Mouse (Mus musculus) kidney, postnatal 10 days (tissue): Measurements from ENCODE around the gene Ttll1.
"Not testable (repeated sequence)": the region's sequence is repeated elsewhere in the genome, so short reads cannot be mapped to it uniquely, and the experiment has no call there.

ENCODE experiments used
- DNase-seq: peaks from one replicate; pipeline ENCODE4 v3.0.0; 2021; ENCODE audit warnings: mixed read lengths

The Ttll1 gene

DNA sequence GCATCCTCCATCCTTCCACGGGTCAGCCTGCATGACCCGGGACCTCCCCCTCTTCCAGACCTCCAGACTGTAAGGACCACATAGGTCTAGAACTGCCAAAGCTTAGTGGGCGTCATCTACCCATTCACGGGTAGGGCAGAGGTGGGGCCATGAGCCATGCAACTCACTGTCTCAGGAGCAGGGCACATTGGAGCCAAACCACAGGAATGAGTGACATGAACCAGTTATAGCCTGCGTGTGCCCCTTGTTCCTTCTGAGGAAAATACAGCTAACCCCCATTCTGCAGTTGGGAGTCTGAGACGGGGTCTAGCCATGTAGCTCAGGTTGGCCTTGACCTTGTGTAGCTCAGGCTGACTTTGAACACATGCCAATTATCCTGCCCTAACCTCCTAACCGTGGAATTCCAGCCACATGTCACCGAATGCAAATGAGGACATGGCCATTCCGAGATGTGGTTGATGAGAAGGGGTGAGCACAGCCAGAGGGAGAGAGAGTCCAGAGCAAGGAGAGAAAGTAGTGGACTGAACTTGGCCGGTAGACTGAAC lies 29.4 kb downstream of the Ttll1 start:
- no peak for DNase-seq

- DNase-seq: no peak
Measured at GRCm38 (mm10) chr15:83479818-83480217, 30.9 kb downstream of the Ttll1 start.

DNA sequence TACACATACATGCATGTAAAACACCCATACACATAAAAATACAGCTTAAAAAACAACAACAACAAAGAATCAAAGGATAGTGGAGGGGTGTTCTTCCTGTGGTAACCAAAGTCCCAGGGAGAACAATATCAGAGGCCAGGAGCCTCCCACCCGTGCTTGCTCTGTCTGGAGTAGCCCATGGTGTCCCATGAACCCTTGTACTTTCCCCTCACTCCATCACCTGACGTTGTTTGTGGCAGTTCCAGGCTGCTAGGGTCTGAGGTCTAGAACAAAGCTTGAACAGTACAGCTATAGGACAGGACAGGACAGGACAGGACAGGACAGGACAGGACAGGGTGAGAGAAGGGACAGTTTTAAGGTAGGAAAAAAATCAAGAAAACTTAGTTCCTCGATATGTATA lies 32.6 kb downstream of the Ttll1 start:
- DNase-seq: no peak

DNA sequence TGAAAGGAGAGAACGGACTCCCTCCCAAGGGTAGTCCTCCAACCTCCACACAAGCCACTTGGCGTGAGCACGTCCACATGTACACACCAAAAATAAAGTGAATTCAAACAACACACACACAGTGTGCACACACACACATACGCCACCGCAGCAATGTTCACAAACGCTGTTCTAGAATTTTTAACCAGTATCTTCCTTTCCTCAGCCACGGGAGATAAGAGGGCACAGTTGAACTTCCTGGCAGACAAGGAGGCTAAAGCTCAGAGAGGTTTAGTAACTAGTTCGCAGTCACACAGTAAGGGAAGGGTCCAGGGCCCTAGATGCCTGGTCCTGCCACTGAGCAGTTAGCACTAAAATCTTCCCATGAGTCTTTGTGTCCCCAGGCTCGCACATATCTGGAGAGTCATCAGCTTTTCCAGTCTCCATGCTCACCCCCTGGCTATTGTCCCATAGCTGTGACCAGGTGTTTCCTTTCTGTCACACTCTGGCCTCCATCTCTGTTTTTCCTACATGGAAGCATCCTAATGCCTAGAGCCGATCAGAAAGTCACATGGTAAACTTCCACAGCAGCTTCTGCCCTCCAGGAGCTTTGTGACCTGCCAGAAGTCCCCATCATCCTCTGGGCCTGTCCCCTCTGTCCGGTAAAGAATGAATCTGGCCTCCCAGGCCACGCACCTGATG lies 34.0 kb downstream of the Ttll1 start:
- peak; percentile 32 for DNase-seq

GRCm38 (mm10) chr15:83474466-83474836 lies 36.2 kb downstream of the Ttll1 start:
- peak; percentile 42 for DNase-seq

DNA sequence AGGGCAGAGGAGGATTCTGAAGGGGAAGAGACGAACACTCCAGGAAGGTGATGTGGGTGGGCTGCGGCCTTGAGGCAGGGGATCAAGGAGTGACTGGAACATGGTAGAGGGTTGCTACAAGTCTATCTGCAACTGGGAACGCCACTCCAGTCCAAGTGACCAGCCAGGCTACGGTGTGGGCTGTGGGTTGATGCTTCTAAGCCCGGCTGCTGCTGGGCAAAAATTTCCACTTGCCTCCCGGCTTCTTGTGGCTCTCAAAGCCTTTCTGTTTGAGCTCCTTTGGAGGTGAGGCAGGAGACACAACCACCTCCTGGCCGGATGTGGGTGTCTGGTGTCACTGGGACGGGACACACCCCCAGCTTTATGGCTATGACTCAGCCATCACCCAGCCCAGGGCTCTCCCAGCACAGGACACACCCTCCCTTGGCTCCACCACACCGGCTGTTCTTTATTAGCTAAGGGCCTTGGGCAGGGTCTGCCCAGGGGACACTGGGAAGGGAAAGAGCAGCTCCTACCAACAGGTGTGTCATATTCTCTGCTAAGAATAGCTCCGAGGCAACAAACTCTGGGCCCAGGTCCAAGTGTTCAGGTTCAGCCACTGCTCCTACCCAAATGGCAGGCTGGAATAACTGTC lies 36.7 kb downstream of the Ttll1 start:
- DNase-seq: peak; percentile 52

DNA sequence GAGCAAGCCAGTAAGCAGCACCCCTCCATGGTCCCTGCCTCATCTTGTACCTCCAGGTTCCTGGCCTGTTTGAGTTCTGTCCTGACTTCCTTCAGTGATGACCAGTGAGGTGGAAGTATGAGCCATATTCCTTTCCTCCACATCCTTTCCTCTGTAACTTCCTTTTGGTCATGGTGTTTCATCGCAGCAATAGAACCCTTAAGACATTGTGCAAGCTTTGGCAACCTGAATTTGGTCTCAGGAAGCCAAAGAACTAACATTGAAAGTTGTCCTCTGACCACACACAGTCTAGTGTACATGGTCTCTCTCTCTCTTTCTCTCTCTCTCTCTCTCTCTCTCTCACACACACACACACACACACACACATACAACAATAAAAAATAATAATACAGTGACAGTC lies 37.4 kb downstream of the Ttll1 start:
- DNase-seq: no peak

- DNase-seq: peak; percentile 56
Measured at GRCm38 (mm10) chr15:83471476-83471875, 39.2 kb downstream of the Ttll1 start.

DNA sequence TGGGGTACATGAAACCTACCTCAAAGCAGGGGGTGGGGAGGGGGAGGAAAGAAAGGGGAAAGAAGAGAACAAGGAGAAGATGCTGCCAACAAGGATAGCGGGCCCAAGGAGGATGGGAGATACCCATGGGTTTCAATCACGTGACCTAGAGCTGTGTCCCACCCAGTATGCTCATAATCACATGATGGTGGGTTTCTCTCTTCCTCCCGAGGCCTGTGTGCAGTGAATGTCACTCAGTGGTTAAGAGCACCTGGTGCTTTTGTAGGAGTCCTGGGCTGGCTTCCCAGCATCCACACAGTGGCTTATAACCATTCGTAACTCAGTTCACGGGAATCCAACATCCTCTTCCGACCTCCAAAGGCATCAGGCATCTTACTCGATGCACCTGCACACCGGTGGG lies 40.2 kb downstream of the Ttll1 start:
- DNase-seq: no peak

DNA sequence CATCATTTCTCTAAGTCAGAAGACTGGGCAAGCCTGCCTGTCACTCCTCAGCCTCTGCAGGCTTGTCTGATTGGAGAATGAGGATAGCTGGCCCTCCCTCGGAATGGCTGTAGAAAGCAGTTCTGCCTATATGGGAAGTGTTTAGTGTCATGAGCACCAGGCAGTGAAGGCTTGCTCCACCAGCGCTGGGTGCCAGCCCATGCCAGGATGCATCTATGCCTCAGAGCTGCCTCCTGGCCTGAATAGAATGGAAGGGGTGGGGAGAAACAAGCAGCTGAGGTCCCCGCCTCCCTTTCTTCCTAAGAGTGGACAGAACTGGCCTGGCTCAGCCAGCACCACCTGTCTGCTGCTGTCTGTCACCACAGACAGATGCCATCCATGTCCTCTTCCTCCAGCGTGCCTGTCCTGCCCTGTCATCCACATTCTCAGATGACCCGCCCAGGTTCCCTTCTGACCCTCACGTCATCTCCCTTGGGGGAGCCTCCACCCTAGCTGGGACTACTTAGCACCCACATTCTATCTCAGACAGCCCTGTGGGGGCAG lies 41.3 kb downstream of the Ttll1 start:
- DNase-seq: no peak

DNA sequence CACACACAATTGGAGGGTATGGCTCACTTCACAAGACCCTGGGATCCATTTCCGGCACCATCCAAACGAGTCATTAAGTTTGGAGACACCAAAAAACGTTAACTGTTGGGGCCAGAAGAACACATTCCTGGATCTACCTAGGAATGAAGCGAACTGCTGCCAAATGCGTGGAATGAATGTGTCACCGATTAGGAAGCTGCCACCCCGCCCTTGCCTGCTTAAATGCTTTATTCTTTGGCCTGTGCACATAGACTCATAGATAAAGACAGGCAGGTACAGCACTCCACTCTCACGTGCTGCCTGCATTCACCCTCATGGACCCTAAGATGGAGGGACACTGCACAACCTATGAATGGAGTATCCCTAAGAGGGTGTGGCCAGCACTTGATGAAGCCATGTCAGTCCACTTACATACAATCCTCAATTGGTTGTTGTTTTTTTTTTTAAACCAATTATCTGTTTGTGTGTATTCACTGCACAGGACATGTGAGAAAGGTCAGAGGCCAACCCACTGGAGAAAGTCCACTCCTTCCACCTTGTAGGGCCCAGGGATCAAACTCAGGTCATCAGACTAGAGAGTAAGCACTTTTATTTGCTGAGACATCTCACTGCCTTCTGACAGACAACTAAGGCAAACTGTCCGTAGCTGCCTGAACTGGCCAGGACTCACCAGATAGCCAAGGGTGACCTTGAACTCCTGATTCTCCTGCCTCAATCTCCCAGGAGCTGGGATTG lies 43.3 kb downstream of the Ttll1 start:
- DNase-seq: peak; percentile 34

DNA sequence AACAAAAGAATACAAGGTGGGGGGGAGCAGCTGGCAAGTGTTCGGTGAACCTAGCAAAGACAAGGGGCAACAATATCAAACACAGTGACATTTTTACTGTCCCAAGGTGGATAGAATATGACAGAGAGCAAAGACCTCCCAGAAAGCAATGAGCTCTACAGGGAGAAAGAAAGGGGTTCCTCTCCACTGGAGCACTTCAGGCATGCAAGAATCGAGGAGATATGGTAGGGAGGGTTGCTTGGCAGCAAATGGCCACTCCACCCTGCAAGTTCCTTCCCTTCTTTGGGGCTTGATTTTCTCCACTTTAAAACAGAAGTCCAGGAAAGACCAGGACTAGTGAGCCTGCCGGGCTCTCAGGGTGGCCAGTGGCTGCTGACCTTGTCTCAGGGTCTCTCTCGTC lies 44.4 kb downstream of the Ttll1 start:
- no peak for DNase-seq

DNA sequence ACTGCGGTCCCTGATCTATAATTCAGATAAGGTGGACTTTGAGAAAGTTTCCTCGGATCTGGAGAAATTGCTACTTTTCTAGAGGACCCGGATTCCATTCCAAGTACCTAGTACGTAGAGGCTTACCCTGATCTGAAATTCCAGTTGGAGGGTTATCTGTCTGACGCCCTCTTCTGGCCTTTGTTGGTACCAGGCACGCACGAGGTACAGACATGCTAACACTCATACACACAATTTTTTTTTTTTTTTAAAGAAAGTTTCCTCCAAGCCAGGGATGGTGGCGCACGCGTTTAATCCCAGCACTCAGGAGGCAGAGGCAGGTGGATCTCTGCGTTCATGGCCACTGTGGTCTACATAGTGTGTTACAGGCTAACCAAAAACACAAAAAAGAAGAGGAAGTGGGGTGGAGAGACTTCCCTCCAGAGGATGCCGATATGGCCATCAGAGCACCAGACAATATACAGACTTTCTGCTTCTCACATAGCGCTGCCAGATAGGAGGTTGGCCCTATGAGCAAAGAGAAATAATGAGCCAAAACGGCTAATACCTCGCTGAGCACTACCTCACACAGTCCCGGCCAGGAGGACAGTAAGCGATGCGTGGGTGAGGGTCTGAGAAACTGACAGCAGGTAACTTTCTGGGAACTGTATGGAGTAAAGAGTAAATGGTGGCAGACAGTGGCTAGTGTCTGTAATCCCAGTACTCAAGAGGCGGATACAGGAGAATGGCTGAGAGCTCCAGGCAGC lies 45.6 kb downstream of the Ttll1 start:
- DNase-seq: peak; percentile 50

DNA sequence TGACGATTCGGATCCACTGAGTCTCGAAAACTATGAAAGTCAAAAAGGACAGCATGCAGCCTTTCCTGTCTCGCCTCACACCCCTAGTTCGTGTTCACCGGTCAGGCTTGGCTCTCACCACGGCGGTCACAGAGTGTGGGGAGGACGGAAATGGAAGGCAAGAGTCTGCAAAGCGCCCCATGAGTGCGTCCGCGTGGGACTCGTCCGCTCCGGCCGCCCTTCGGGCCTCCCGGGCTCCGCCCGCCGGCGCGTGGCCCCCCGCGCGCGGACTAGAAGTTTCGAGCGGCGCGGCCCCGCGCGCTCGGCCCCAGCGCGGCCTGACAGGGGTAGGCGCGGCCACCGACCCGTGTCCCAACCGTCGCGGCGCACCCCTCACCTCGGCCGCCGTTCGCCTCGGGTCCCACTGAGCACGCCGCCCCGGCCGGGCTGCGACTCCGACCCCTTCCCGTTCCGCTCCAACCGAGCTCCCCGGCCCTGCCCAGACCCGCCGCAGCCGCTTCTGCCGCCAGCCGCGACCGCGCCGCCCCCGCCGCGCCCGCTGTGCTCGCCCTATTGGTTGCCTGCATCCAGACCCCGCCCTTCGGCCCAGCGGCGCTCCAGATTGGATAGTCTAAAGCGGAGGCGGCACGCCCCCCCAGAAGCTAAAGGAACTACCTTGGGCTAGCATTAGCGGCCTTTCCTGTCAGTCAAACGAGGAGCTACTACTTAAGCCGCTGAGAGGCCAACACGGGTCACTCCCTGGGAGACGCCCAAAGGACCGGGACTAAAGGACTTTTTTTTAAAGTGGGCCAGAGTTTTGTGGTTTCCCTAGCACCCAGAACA lies 46.4 kb downstream of the Ttll1 start, which contains the start of gene Pacsin2:
TSS of gene Pacsin2 (minus strand) at position 524 of the 822 bp plus-strand sequence.
- peak; percentile 99 for DNase-seq

GRCm38 (mm10) chr15:83463369-83464082 lies 47.2 kb downstream of the Ttll1 start:
- DNase-seq: peak; percentile 33

DNA sequence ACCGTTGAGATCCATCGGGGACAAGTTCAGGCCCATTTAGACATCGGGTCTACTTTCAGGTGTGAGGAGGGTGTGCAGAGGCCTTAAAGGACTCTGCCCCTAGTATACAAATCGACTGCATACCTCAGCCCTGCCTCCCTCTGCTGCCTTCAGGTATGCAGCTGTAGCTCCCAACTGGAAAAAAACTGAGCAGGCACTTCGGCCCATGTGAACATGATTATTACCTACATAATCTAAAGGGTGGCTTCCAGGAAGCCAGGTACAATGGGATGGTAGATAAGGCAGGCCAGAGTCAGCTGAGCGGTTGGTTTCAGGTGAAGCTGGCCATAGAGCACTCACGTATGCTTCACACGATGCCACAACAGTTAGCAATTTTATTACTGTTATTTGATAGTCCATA lies 48.3 kb downstream of the Ttll1 start:
- DNase-seq: not testable (repeated sequence)

GRCm38 (mm10) chr15:83460891-83461290 lies 49.8 kb downstream of the Ttll1 start:
- DNase-seq: no peak

- DNase-seq: no peak
Measured at GRCm38 (mm10) chr15:83457541-83457940, 53.2 kb downstream of the Ttll1 start.

DNA sequence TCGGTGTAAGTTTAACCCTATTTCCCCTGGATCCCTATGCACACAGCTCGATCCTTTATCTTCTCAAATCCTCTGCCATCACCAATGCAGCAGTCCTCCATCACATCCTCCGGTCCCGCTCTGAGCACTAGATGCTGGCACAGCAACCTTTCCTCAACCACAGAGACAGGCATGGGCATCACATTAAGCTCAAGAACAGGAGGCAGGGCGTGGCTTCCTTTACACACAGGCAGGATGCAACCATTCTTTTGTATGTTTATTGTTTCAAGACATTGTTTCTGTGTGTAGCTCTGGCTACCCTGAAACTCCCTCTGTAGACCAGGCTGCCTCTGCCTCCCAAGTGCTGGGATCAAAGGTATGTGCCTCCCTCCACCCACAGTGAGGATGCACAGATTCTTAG lies 55.1 kb downstream of the Ttll1 start:
- no peak for DNase-seq

GRCm38 (mm10) chr15:83455034-83455433 lies 55.7 kb downstream of the Ttll1 start:
- DNase-seq: no peak

GRCm38 (mm10) chr15:83454419-83454818 lies 56.3 kb downstream of the Ttll1 start:
- no peak for DNase-seq
